Mouse (Mus musculus) neutrophil, adult 5-6 weeks (primary cell): ENCODE measurements around the gene Ddrgk1. TPM values are rescaled to one million over a fixed set of nuclear protein-coding genes. Genes with fewer than 3 reads are reported as not detected.

Source experiments
- ATAC-seq: fragments of 151-379, 151-347 bp; 2 replicates; pipeline ENCODE4 v1.8.0; 2017; ENCODE audit warnings: mild to moderate bottlenecking, moderate TSS enrichment; ENCODE audit not compliant: insufficient number of reproducible peaks, poor library complexity, low FRiP score, severe bottlenecking; ENCODE audit errors: extremely low read depth
- total RNA-seq: library from RNA; stranded (forward); fragments of 200-1000 nt; gene quantifications from 2 replicates; pipeline ENCODE4 v1.2.3, GENCODE M21; 2017

The Ddrgk1 gene
- total RNA-seq, 1 experiment from 2014 or later = 74.4 TPM

- ATAC-seq = no peak
Observed at GRCm38 (mm10) chr2:130629080-130629838, 35.2 kb downstream of the Ddrgk1 start.

- ATAC-seq = no peak
Observed at GRCm38 (mm10) chr2:130628424-130628823, 36.0 kb downstream of the Ddrgk1 start.

GRCm38 (mm10) chr2:130618972-130619371 is 45.5 kb downstream of the Ddrgk1 start:
- ATAC-seq = no peak

GRCm38 (mm10) chr2:130613091-130613490 is 51.4 kb downstream of the Ddrgk1 start:
- no peak for ATAC-seq

Other genes starting within 250 kb of the Ddrgk1 start
- gene Vps16, start 240.3 kb downstream of the Ddrgk1 start, total RNA-seq = 208 and 223 TPM in 2 replicates
- gene Pced1a, start 240.0 kb downstream of the Ddrgk1 start, total RNA-seq = 16.9 TPM in 2 replicates
- 106 and 115 TPM in 2 replicates for gene Ptpra, start 214.4 kb downstream of the Ddrgk1 start, total RNA-seq
- 22.0 and 26.0 TPM in 2 replicates for gene Mrps26, start 100.9 kb downstream of the Ddrgk1 start, total RNA-seq
- not detected in 2 replicates for gene Oxt, start 88.5 kb downstream of the Ddrgk1 start, total RNA-seq
- gene Avp, start 82.1 kb downstream of the Ddrgk1 start, total RNA-seq = not detected in 2 replicates
- 12.0 and 18.9 TPM in 2 replicates for gene Fastkd5, start 34.6 kb downstream of the Ddrgk1 start, total RNA-seq
- 3.3 and 4.3 TPM in 2 replicates for gene Ubox5, start 34.6 kb downstream of the Ddrgk1 start, total RNA-seq
- gene Lzts3, start 21.9 kb downstream of the Ddrgk1 start, total RNA-seq = 0.37 and 0.58 TPM in 2 replicates
- gene Itpa, start 3.0 kb upstream of the Ddrgk1 start, total RNA-seq = 21.7 and 23.4 TPM in 2 replicates
- 3.1 and 4.3 TPM in 2 replicates for gene Slc4a11, start 32.9 kb upstream of the Ddrgk1 start, total RNA-seq
- gene 4930402H24Rik, start 241.7 kb upstream of the Ddrgk1 start, total RNA-seq = 15.7 and 21.9 TPM in 2 replicates
- gene Atrn, start 241.8 kb upstream of the Ddrgk1 start, total RNA-seq = 24.8 and 25.7 TPM in 2 replicates